Mouse (Mus musculus) thymus, postnatal 4 days (tissue): Measurements from ENCODE around the gene Col20a1.
A peak's percentile ranks its signal among the peaks of the same experiment; 100 is the strongest.

Experiments used
- DNase-seq: peaks from one replicate; pipeline ENCODE4 v3.0.0; 2021

The Col20a1 gene

DNA sequence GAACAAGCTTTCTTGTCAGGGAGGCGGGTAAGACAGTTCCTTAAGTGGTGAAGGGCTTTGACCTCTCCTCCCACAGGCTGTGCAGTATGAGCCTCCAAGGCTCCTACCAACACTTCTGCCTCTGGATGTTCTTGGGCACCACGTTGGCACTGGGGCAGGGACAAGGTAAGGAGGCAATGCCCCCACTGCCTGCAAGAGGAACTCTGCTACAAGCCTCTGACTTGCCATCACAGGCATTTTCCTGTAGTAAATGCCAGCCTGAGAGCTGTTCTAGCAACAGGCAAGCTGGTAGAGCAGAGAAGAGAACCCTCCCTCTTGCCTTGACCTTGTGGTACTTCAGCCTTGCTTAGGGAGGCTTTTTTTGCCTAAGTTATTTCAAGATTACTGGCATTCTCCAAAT, at the start of gene Col20a1:
Gene Col20a1 (plus strand): TSS at position 87 of the 400 bp plus-strand sequence.
- DNase-seq: no peak

DNA sequence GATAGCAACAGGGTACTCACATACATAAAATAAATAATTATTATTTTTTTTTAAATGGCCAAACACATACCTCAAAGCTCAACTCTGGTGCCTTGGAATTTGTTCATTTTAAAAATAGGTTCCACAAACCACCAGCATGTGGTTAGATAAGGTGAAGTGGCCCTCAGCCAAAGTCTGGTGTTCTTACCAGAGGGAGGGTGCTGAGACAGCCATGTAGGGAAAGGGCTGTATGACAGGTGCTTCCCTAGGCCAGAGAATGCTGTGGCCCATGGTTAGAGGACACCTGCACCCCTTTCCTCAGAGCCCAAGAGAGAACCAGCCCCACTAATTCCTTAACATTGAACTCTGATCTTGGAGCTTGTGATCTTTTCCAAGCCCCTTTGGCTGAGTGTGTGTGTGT, 46.1 kb upstream of the Col20a1 start:
- DNase-seq: no peak

DNA sequence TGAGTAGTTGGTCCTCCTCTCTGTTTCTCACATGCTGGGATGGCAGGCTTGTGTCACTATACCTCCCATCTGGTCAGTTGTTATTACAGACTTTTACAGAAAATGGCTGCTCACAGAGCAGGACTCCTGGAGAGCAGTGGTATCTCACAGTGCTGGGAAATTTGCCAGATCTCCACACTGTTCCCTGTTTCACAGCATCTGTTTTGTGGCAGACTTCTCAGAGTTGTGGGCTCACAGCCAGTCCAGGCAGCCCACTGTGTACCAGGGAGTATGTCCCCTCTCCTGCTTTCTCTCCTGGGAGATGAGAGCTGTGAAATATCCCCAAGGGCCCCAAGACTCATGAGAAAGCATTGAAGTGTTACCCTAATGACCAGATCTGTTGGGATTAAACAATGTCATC, 44.5 kb upstream of the Col20a1 start:
- no peak for DNase-seq

DNA sequence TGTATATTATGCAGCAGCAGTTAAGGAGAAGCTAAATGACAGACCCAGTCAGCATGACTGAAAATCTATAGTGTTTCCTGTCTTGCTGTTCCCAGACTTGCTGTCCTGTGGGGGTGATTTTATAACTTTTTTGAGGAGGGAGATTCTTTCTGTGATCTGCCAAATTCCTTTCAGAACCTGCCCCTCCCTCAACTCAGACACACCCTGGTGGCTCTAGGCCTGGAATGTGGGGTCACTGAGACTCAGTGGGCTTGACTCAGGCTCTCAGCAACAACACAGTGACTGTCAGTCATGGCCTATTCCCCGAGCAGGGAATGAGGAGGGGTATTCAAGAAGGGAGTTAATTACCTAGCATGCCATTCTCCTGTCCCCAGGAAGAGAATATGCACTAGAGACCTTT, 36.4 kb upstream of the Col20a1 start:
- DNase-seq: no peak

DNA sequence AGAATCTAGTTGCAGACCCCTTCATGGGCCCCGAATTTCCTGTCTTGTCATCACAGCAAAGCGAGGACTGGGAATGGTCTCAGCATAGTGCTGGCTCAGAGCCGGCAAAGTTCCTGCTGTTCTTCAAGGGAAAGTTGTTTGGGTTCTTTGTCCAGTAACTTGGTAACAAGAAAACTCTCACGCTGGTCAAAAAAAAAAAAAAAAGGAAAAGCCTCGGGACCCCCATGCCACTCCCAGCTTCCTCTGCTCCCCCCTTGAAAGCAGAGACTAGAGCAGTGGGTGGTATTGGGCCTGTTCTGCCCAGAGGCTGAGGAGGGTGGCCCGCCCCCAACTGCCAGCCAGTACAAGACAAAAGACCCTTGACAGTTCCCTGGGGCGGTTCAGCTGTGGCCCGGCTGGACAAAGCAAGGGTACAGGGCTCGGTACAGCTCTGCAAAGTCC, 33.6 kb upstream of the Col20a1 start:
- DNase-seq: no peak

DNA sequence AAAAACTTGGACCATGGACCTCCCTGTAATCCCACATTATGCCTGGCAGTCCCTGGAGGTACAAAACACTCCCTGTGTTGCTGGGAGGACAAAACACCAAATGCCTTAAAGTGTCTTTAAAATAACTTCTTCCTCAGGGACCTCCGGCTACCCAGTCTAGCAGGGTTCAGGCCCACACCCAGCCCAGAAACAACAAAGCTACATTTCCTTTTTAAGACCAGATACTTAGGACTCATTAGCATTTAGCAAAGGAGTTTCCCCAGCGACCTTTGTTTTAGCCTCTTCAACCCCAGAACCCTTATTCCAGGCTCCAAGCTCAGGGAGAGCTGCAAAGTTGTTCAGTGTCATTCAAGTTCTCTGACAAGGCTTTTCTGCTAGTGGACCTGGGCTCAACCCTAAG, 32.7 kb upstream of the Col20a1 start:
- DNase-seq: no peak

DNA sequence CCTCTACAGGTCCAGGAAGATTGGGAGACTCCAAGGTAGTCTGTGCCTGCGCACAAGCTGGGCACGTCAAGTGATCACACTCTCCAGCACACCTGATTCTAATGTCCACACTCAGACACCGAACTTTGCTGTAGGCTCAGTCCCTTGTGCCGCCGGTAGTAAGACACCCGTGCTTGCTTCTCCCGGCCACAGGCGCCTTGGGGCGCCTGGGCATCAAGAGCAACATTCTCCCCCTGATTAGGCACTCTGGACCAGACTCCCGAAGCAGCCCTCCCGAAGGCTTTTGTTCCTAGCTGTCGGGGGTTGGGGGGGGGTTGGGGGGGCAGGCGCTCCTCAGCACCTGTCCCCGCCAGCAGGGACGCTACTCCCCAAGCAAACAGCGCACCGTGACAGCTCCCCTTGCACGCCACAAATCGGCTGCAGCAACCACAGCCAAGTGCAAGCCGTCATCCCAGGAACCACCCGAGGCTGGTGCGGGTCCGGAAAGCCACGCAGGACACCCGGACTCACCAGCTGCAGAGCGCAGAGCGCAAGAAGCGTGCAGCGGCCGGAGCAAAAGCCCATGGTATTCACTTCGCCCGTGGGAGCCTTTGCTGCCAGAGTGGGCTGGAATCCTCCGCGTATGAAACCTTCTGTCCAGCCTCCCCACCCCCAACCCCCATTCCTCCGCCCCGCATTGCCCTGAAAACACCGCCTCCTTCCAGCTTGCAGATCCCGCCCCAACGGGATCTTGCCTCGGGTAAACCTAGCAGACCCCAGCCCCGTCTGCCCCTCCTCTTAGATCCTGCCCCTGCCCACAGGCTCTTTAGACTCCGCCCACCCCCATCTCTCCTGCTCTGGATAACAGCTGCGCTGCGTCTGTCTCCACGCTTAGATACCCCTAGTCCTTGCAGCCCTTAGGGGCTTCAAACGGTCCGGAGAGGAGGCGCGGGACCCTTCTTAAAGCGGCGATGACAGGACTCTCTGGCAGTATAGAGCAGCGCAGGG, 32.0 kb upstream of the Col20a1 start, which contains the start of gene Nkain4:
Gene Nkain4 (minus strand): TSS at position 639 of the 987 bp plus-strand sequence.
- peak; percentile 29 for DNase-seq

DNA sequence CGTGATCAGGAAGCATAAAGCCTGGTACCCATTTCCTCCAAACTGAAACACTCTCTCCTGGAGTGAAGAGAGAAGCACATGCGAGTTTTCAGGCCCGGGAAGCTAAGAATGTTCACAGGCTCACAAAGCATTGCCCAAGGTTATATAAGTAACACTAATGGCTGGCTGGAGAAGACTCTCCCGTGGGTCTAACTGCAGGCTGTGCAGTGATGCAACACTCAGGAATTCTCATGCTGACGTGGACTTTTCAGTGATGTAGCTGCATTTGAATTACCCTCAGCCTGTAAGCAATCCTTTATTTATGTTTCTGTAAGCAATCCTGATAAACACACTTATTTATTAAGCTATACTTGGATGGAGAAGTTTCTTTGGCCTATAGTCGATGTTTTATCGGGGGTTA, 26.7 kb upstream of the Col20a1 start:
- no peak for DNase-seq

DNA sequence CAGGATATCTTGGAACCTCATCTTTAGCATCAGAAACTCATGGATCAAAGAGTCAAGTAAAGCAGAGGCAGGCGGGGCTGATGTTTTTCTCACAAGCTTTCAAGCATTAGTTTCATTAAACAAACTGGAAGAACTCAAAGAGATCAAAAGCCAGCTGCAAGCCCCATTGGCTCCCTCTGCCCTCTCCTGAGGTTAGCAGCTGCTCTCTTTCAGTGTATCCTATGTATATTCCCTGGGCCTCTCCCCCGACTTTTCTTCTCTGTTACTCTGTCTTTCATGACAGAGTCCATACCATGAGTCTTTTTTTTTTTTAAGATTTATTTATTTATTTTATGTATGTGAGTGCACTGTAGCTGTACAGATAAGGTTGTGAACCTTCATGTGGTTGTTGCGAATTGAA, 26.1 kb upstream of the Col20a1 start:
- DNase-seq: no peak

DNA sequence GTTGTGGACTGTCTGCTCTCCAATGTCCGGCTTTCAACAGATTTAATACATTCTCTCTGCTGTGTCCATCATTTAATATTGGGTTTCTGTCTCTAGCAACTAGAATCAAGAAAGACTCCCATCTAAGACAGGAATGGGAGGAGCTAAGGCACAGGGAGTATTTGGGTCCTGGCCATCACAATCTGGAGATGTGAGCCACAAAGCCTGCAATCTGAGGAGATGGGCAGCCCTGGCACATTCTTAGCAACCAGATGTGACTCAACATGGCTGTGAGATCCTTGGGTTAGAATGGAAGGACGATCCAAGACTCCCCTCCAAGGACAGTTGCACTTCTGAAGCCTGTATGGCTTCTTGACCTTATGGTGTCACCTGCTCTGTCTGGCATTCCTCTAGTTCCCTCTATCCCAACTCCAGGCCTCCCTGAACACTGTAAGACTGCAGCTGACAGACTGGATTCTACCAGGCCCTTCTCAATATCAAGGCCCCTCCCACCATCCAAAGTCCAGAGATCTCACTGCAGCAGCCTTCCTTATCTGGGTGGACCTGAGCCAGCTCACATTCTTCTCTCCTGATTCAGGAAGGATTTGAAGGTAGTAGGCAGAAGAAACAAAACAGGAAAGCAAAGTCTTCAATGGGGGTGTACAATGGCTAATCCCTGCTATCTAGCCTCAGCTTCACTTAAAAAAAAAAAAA, 23.6 kb upstream of the Col20a1 start:
- DNase-seq: no peak

DNA sequence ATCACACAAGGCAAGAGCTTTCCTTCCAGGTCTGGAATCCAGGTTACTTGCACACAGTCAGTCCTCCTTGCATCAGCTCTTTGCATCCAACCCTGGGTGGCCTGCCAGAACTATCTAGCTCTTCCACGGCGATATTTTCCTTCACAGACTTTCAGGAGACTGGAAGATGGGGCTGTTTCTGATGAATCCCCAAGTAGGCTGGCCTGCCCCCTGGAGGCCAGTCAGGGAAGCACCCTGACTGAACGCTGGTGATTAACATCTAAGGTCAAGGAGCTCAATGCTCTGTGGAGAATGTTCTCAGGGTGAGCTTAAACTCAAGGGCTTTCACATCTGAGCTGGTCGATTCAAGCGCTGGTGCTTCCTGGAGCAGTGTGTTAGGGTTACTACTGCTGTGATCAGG, 22.4 kb upstream of the Col20a1 start:
- peak; percentile 80 for DNase-seq

DNA sequence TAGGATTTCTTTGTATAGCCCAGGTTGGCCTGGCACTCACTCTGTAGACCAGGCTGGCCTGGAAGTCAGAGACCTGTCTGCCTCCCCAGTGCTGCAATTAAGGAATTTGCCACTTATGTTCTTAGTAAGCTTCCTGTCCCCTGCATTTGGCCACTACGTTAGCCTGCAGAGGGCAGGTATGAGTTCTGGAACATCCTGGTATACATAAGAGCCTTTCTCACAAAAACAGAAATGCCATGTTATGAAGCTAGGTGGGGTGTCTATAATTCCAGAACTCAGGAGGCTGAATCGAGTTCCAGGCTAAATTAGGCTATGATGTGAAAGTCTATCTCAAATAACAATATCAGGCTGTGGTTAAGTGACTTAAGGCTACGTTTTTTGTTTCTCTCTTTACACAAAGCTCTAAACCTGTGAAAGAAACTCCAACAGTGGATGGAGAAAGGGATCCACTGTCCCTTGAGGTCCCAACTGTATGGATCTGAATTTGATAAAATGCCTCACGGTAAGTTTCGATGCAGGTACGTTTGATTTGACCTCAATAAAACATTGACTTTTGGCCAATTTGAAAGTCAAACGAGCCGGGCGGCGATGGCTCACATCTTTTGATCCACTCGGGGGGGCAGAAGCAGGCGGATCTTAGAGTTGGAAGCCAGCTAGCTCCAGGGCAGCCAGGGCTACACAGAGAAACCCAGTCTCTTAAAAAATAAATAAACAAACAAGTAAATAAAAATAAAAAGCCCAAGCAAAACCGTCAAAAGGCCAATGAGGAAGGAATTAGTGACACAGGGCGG, 20.0 kb upstream of the Col20a1 start:
- DNase-seq: peak; percentile 28

DNA sequence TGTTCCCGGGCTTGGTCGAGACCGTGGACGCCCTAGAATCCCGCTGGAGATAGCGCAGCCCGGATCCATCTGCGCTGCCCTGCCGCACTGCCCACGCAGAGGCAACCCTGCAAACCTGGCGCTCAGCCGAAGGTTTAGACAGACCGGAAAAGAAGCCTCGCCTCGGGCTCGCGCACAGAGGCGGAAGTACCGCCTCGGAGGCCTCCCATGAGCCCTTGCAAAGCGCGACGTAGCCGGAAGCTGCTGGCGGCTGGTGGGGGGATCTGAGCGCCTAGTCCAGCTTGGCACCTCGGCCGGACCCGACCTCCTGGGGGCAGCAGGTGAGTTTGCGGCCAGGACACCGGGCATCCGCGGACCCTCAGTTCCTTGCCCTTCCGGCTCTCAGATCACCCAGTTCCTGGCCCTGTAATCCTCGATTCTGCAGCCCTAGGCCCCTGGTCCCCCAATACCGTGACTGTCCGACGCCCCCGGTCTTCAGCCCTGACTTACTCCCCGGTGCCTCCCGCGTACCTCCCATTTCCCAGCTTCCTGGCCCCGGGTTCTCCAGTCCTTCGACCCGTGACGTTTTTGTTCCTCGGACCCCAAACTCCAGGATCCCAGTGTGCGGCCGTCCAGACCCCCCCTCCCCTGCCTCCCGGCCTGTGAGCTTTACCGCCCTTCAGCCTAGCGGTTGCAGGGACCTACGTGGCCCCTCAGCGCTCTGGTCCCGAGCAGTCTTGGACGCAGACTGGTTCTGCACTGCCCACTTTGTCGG, 19.1 kb upstream of the Col20a1 start, which contains the start of gene Arfgap1:
Gene Arfgap1 (plus strand): TSS at position 216 of the 754 bp plus-strand sequence.
- DNase-seq: peak; percentile 89

DNA sequence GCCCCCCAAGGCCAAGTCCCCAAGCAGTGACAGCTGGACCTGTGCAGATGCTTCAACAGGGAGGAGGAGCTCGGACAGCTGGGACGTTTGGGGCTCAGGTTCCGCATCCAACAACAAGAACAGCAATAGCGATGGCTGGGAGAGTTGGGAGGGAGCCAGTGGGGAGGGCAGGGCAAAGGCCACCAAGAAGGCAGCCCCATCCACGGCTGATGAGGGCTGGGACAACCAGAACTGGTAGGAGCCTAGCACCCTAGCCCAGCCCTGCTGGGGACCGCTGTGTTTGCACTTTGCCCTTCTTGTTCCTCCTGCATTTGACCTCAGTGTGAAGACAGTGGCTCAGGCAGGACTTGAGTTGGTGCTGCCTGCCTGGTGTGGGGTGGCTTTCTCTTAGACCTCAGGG, 5.2 kb upstream of the Col20a1 start:
- no peak for DNase-seq

DNA sequence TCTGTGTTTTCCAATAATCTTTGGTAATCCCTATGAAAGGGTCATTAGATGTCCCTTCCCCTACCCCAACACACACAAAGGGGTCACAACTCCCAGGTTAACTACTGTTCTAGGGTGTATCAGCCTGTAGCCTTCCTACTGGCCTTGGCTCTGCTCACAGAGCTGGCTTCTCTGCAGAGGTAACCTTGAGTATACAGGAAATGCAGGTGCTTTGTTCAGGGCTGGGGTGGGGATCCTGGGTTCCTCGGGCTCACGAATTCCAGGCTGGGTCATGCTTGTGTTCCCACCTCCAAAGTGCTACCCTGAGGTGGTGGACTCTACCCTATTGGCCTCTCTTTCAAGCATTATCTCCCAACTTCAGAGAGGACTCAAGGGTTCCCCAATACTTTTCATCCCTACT, 700 bp upstream of the Col20a1 start:
- no peak for DNase-seq

DNA sequence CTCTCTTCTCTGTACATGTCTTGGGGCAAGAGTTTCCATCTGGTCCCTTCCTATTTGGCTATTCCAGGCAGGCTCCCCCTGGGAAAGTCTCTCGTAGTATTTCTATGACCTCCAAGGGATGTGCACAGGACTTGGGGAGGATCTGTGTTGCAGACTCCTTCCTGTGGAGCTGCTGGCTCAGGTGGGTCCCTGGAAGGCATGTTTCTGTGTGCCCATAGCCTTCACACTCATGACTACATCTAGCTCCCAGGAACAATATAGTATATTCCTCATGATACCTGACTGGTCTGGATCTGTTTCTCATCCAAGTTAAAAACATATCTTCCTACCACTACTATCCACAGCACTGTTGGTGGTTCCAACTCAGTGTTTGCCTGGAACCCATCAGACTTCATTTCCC, 666 bp downstream of the Col20a1 start:
- DNase-seq: no peak

DNA sequence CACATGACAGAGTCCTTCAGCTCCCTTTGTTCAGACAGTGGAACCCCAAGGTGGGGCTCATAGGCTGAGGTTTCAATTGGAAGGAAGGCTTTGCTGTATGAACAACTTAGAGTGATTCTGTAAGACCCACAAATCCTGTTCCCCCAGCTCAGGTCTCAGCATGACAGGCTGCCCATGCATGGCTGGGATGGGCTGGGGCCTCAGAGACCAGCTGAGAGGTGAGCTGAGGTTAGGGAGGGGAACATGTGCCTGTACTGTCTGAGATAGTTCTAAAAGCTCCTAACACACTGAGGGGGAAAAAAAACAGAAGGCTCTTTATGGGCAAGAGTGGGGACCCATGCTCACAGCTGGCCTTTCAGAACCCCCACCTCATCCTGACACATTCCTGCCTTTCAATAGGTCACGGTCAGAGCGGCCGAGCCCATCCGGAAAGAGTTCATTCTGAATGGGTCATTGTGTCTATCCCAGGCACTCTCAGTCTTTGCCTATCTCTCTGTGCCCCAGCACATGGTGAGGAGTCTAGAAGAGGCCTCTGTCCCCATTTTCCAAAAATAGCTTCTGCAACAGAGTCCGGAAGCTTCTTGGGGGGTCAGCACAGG, 1.2 kb downstream of the Col20a1 start:
- no peak for DNase-seq

DNA sequence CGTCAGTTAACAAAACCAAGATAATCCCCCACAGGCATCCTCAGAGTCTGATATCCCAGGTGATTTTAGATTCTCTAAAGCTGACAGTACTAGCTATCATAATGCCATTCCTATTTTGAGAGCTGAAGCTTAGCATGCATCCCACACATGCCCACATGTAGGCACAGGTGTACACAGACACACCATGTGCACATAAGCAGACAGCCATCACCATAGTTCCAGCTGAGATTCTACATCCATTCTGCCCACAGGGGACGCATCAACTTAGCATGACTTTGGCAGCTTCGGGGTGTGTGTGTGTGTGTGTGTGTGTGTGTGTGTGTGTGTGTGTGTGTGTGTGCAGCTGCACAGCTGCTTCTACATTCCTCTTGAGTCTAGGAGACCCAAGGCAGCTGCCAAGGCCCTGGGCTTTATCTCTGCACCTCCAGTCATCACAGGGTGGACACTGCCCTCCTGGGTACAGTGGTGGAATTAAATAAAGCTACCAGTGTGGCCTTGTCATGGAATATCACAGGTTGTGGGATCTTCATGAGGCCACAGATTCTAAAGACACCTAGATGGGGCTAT, 2.1 kb downstream of the Col20a1 start:
- DNase-seq: no peak

DNA sequence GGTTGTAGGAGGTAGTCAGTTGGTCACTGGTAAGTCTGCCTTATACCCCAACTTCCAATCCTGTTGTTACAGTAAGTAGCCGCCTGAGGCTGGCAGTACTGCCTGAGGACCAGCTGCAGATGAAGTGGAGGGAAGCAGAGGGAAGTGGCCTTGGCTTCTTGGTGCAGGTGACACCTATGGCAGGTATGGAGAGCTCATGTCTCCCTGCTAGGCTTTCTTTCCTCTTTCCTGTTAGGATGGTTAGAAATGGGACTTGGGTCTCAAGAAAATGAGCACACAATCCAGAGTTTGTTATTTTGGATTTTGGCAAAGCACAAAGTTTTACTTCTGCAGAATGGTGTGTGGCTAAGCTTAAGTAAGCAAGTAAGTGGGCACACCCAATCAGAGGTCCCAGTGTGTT, 2.6 kb downstream of the Col20a1 start:
- no peak for DNase-seq

DNA sequence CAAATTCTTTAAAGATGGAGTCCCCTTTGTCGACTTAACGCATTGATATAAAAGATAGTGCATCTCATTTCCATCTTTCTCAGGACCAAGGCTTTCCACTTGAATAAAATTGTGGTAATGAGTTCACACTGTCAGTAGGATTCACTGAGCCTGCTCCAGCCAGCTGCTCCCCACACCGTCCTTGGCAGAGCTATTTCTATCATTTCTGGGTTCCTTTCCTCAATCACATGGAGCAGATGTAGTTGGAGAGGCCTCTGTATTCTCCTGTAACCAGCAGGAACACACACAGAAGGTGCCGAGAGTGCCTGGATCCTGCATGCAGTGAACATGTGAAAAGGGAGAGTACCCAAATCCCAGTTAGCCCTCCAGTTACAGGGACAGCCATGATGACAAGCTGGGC, 4.0 kb downstream of the Col20a1 start:
- DNase-seq: no peak

DNA sequence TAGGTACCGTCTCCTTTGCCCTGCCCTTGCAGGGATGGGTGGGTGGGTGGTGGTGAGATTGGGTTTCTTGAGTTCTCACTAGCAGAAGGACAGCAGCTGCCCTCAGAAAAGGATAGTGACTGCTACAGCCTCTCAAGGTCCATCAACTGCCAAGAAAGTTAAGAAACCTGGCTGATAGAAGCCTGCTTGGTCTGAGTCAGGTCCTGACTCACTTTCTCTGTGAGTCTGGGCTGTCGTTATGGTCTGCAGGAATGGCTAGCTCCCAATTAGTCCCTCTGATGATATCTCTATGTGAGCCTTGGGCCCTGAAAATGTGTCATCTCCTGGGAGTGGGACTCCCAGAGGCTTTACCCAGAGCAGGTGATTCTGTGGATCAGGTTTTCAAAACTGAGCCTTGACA, 8.0 kb downstream of the Col20a1 start:
- DNase-seq: no peak

DNA sequence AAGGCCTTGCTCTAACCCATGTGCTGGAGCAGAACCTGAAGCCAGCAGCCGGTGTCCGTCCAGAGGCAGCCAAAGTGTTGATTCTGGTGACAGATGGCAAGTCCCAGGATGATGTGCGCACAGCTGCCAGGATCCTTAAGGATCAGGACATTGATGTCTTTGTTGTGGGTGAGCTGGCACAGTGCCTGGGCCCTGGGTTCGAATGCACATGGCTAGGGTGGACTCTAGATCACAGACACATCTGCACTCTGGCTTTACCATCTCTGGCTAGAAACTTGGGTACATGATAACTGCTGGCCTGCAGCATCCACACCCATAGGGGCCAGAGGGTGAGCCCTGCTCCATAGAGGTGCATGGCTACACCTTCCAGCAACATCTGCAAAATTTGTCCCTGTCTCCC, 9.1 kb downstream of the Col20a1 start:
- DNase-seq: no peak
